In genomic region chr1:136859454-136859853, GRCm38 (mm10) we compare ENCODE assay signal across 11 mouse cellular contexts.
A peak's percentile ranks its signal among the peaks of the same experiment; 100 is the strongest.
DNase-seq lines count a peak whose midpoint lies in the region; ATAC-seq and TF ChIP-seq lines count a peak whose summit lies in the region.
"Had no signal": no experiment of that assay in that cellular context is flagged by ENCODE, and none has a peak within 500 bp of the region (broad histone marks: within the 10 kb centered on the region; RNA-seq: fewer than 3 reads in every experiment).

No protein-coding gene starts in this region.

- peak overlapping the region; percentile 29; the same call in 1 of the 2 replicates for H3K27ac ChIP-seq in hindbrain, embryonic 10.5 days
- no peak overlapping the region for H3K27ac ChIP-seq in hindbrain, postnatal 0 days
- H3K27ac ChIP-seq: hindbrain, embryonic 12.5 days had no signal

- no peak overlapping the region for H3K4me2 ChIP-seq in hindbrain, postnatal 0 days (ENCODE audit: low read depth, low read length)
- H3K4me2 ChIP-seq: hindbrain, embryonic 12.5 days had no signal

- no peak overlapping the region for H3K4me3 ChIP-seq in hindbrain, embryonic 10.5 days
- no peak overlapping the region for H3K4me3 ChIP-seq in hindbrain, postnatal 0 days (ENCODE audit: low read length)
- H3K4me3 ChIP-seq: hindbrain, embryonic 12.5 days had no signal

- 44% methylated on average over 4 of the region's 4 CpGs for WGBS in hindbrain, embryonic 10.5 days
- 66% methylated on average over 4 of the region's 4 CpGs for WGBS in hindbrain, postnatal 0 days

- no peak overlapping the region for H3K9ac ChIP-seq in hindbrain, postnatal 0 days (replicated peaks; ENCODE audit: low read length)
- H3K9ac ChIP-seq: hindbrain, embryonic 12.5 days had no signal

- no peaks in the 10 kb centered on the region for H3K27me3 ChIP-seq in hindbrain, embryonic 10.5 days (ENCODE audit: insufficient read depth, poor library complexity, severe bottlenecking)
- H3K27me3 ChIP-seq in hindbrain, postnatal 0 days (ENCODE audit: insufficient read depth, low read length): no peaks in the 10 kb centered on the region
- H3K27me3 ChIP-seq: hindbrain, embryonic 12.5 days had no signal

- H3K9me3 ChIP-seq in hindbrain, embryonic 10.5 days: no peaks in the 10 kb centered on the region
- H3K9me3 ChIP-seq in hindbrain, postnatal 0 days (ENCODE audit: low read length): no peaks in the 10 kb centered on the region
- H3K9me3 ChIP-seq: hindbrain, embryonic 12.5 days had no signal

- peak; percentile 15 for DNase-seq in hindbrain, embryonic 10.5 days (ENCODE audit: low spot score)
- DNase-seq in hindbrain, postnatal 0 days (ENCODE audit: low spot score): no peak
- DNase-seq in spleen, postnatal 36 days (ENCODE audit: low spot score in 2 of 2): peak; percentile 27 to 31
- DNase-seq in spleen, postnatal 4 days (ENCODE audit: low spot score in 2 of 2): no peak
- peak; percentile 2 to 22 for DNase-seq in kidney, postnatal 36 days
- DNase-seq in natural killer cell, adult 2 months (ENCODE audit: low spot score in 2 of 2): peak; percentile 51 to 54
- DNase-seq in gastrocnemius, adult 8-10 months (ENCODE audit: low spot score in 2 of 2): no peak
- no peak for DNase-seq in yolk sac, embryonic 10.5 days (ENCODE audit: low spot score)
- DNase-seq: lung, adult 2 months had no signal

- no peak for ATAC-seq in hindbrain, postnatal 0 days
- ATAC-seq: forebrain, embryonic 14.5 days had no signal

- TF ChIP-seq CTCF in hindbrain, postnatal 0 days (IDR thresholded peaks at IDR 0.05; ENCODE audit: low read depth): no peak

- peaks cover 25% of the 10 kb centered on the region for H3K4me1 ChIP-seq in hindbrain, embryonic 10.5 days (replicated peaks)
- no peaks in the 10 kb centered on the region for H3K4me1 ChIP-seq in hindbrain, postnatal 0 days (ENCODE audit: insufficient read depth, low read length)

- no peaks in the 10 kb centered on the region for H3K36me3 ChIP-seq in hindbrain, embryonic 10.5 days
- H3K36me3 ChIP-seq in hindbrain, postnatal 0 days (ENCODE audit: insufficient read depth, low read length): no peaks in the 10 kb centered on the region
- H3K36me3 ChIP-seq: hindbrain, embryonic 12.5 days had no signal

Comparison
In these comparisons a context has a peak if more than half of its experiments do, and no peak if none do; other contexts are left out.
1. DNase-seq: peak in hindbrain, embryonic 10.5 days (single experiment), spleen, postnatal 36 days (2 of 2), kidney, postnatal 36 days (2 of 2) and natural killer cell, adult 2 months (2 of 2); none in hindbrain, postnatal 0 days (single experiment), spleen, postnatal 4 days (0 of 2), gastrocnemius, adult 8-10 months (0 of 2) and yolk sac, embryonic 10.5 days (single experiment).